Mouse (Mus musculus) heart, postnatal 0 days (tissue): Measurements from ENCODE around the gene Pla2r1.

Experiments
- CTCF ChIP-seq: IDR thresholded peaks from 2 replicates; pipeline ENCODE4 v1.5.1; 2016; ENCODE audit warnings: antibody characterized with exemption, control low read depth, low read depth
- EP300 ChIP-seq: IDR thresholded peaks from 2 replicates; pipeline ENCODE4 v1.6.1; 2016; ENCODE audit warnings: antibody characterized with exemption, low read depth

DNA sequence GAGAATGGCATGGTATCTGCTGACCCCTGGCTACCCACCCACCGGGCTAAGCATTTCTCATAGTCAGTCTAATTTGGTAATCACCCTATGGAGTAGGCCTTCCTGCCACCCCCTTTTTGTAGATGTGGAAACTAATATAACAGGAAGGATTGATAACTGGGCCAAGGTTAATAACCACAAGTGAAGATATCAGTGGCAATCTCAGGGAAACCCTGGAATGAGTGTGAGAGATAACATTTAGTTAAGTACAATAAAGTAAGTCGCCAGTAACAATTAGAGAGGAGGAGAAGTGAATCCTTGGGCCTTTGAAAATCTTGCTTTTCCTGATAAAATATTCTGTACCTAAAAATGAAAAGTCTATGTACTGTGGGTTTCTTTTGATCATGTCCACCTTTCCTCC is 166.3 kb downstream of the Pla2r1 start:
- no peak for TF ChIP-seq CTCF
- no peak for TF ChIP-seq EP300
